Mouse (Mus musculus): ENCODE data around the gene Pank1.
A peak's percentile ranks its signal among the peaks of the same experiment; 100 is the strongest.

Pank1 gene

DNA sequence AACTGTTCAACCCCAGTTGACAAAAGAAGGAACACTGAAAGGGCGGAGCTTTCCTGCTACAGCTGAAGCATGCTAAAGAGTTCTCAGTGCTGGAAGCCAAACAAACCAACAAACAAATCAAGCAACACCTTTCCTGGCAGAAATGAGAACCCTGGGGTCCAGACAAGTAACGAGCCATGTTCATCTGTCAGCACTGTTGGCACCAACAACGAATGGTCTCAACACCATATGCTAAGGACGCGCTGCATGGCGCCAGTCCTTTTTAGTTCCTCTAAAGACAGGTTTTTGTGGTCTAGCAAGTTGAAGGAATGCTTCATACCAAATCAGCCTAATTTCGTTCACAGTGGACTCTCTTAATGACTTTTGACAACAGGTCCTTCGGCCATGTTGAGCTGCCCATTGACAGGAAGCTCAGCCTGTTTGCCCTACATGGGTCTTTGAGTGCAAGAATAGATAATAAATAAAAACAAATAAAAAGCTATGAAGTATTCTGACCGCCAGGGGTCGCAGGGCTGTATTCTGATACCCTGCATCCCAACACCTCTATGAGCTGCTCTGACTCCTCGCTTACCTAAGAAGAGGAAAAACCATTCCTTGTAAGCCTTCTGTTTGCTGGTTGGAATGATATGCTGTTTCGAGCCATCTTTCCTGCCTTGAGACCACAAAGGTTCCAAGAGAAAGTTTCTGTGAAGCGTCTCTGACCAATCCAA is 53.2 kb downstream of the Pank1 start:
- DNase-seq (ENCODE audit: low read depth), result no peak

DNA sequence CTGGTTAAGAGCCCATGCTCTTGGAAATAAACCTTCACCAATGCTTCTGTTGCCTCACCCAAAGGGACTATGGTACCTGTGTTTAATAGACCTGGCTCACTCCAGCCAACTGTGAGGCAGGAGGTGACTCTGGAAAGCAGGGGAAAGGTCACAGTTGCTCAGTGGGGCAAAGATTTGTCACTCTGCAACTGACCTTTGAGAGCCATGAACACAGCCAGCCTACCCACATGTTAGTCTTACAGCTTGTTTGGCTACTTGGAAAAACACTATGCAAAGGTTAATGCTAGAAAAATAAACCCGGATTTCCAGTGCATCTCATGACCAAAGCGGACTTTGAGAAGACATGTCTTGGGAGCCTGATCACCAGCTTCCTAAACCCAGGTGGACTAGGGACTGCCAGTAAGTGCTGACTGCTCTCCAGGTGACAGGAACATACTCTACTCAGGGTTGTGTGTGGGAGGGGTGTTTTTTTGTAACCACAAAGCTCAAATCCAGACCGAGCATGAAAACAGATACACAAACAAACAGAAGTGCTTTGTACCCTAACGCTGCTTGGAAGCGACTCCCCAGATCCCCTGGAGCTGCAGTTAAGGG is 59.6 kb downstream of the Pank1 start:
- no peak for DNase-seq (ENCODE audit: low read depth)

DNA sequence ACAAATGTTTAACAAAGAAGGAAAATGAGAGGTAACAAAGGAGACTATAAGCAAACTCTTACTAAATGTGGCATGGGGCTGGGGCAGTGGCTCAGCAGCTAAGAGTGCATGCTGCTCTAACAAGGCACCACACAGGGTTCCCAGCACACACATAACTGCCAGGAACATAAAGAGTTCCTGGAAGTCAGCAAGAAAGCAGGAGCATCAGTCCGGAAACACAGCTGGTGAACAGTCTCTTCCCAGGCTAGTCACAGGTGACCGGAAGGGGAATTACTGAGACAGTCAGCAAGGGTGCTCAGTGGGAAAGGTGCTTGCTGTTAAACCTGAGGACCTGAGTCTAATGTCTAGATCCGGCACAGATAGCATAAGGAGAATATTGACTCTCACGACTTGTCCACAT is 63.9 kb downstream of the Pank1 start:
- DNase-seq (ENCODE audit: low read depth), result no peak

DNA sequence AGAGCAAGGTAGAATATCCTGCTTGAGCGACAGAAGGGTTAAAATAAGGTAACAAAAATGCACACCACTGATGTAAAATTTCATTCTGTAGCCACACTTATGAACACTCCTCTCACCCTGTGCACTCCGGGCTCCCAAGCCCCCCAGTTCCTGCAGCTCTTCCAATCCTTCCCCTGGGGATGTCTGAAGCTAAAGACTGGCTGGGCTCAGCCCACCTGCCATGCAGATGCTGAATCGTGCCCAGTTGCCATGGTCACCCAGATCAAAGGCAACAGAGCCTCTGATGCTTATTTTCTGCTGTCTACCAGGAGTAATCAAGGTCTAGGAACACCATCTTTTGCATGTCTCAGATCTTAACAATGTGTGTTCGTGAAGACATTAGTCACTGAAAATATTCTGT is 64.6 kb downstream of the Pank1 start:
- no peak for DNase-seq (ENCODE audit: low read depth)

DNA sequence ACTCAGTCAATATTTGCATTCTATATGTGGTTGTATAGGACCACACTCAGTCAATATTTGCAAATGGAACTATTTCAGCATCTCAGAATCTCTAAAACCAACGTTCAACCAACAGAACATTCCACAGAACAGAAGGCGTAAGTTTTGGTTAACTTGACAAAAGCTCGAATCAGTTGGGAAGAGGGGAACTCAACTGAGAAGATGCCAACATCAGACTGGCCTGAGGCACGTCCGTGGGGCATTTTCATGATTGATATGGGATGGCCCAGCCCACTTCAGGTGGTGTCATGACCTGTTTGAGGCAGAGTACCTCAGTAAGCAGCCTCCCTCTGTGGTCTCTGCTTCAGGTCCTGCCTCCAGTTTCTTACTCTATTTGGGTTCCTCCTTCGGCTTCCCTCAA is 65.3 kb downstream of the Pank1 start:
- no peak for DNase-seq (ENCODE audit: low read depth)

DNA sequence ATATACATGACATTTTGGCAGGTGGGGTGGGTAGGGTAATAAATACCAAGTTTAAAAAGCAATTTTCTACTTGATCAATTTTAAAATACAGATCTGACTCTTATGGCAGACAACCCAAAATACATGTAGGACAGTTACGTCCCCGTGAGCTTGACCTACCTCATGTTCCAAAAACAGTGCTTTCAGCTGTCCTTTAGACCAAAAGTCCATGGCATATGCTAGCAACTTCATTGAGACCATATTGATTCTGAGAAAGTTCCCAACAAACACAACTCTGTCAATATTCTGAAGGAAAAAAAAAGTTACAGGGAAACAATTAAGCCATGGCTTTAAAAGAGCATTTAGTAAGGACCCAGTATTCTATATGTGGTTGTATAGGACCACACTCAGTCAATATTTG is 65.7 kb downstream of the Pank1 start:
- DNase-seq (ENCODE audit: low read depth), result no peak

DNA sequence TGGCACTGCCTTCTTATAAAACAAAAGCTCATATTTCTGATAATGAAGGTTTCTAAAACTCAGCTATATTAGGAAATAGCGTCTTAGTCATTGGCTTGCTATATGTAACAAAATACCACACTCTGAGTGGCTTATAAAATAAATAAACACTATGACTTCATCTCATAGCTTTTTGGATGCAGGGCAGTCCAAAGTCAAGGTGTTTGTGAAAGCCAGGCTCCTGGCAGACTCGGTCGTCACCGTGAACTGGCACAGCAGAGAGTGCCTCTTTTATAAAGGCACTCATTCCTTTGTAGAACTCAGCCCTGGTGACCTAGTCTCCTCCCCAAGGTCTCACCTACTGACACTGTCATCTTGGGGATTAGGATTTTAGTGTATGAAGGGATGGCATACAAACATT is 66.5 kb downstream of the Pank1 start:
- no peak for DNase-seq (ENCODE audit: low read depth)

DNA sequence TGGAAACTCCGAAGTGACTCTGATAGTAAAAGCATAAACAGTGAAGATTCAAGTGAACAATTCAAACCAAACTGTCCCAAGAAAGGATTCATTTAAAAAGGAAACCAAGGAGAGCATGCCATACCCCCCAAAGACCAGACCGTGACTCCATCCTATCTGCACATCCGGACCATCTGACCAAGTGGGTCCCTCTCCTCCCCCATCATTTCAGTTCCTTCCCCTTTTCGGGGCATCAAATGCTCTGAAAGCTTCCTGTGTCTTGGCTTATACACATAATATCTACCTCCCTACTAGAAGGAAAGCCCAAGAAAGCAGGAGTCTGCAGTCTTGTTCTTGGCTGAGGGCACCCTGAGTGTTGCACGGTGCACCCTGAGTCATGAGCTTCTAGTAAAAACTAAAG is 72.1 kb downstream of the Pank1 start:
- no peak for DNase-seq (ENCODE audit: low read depth)

DNA sequence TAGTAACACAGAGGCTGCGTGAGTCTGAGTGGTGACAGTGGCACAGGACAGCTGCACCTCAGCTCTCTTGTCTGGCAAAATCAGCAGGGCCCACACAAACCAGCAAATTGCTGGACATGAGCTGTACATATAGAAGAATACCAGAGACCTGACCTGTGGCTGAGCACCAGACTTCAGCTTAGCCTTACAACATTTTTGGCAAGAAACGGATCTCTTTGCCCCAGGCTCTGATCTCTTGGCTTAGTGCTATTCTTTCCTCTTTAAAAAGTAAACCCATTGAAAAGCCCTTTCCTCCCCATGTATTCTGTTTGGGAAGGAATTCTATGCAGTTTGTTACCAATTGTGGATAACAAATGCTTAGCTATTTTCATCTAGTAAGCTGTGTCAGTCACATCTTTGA is 74.2 kb downstream of the Pank1 start:
- DNase-seq (ENCODE audit: low read depth), result no peak

DNA sequence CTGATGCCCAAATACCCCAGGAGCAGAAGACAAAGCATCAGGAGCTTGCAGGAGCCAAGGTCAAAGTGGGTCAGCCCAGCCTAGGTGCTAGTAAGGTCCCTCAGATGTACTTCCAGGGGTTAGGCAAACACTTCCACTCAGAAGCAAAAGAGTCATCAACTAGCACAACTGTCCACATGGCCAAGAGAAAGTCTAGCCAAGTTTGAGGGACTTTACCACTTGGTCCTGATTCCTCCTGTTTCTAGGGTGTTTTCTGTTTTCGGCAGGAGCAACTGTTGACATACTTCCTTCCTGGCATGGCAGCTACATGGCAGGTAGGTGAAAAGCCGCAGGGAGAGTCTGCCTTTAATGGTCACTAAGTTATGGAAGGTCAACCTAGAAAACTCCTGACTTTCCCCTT is 74.7 kb downstream of the Pank1 start:
- DNase-seq (ENCODE audit: low read depth), result no peak

DNA sequence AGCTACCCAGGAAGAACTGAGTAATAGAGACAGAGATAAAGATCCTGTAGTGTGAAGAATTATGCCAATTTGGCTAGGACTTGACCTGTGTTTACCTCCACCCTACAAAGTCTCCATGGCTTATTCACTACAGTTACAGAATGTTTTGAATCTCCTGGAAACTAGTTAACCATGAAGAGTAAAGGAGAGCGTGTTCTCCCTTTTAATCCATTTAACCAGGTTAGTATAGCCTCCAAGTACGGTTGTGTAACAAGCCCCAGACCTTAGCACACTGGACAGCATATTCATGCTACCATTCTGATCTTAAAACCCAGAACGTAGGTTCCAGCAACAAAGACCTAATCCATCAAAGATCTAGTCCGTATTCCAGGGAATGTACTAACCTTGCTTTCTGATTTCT is 75.9 kb downstream of the Pank1 start:
- no peak for DNase-seq (ENCODE audit: low read depth)

DNA sequence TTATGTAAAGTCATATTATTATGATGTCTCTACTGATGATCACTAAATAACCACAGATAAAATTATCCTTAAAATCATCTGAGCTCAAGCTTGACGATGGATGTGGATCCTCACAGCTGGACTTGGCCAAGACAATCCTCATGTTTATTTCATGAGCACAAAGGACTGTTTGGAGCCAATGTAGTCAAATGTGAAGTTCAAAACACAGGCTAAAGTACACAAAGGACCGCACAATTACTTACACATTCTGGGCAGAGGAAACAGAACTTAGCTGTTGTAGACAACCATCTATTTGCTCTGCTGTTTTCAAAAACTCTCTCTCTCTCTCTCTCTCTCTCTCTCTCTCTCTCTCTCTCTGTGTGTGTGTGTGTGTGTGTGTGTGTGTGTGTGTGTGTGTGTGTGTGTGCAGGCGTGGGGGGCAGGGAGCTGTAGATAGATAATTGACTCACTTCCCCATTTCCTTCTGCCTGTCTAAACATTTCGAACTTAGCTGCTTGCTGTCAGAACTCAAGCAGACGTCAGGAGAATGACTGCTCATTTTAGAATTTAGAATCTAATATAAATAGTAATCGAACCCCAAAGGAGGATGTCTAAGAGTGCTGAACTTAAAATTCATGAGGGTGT is 79.5 kb downstream of the Pank1 start:
- no peak for DNase-seq (ENCODE audit: low read depth)

DNA sequence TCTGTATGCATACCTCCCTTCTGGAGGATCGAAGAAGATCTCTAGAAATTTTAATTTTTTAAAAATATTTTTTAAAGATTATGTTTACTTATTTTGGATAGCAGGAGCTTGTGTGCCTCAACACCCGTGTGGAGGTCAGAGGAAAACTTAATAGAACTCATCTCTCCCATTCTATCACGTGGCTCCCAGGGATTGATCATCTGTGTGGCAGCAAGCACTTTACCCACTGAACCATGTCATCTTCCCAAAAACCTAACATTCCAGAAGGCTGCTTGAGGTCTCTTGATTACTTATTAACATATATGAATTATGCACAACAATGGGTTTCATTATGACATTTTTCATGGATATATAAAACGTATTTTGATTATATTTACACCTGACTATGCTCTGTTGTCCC is 82.9 kb downstream of the Pank1 start:
- DNase-seq (ENCODE audit: low read depth), result no peak

DNA sequence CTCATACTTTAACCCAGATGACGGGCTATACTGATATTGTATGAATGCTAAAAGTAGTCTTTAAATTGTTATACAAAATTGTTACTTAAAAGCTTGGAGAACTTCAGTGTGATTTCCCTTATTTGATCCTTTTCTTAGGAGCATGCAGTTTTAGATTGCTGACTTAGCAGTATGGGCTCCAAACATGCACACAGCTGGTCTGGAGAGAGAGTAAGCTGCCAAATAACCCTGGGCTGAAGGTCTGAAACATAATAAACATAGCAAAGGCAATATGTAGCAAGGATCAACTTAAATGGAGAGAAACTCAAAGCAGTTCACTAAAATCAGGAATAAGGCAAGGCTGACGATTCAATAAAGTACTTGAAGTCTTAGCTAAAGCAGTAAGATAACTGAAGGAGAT is 96.8 kb downstream of the Pank1 start:
- DNase-seq (ENCODE audit: low read depth), result no peak

DNA sequence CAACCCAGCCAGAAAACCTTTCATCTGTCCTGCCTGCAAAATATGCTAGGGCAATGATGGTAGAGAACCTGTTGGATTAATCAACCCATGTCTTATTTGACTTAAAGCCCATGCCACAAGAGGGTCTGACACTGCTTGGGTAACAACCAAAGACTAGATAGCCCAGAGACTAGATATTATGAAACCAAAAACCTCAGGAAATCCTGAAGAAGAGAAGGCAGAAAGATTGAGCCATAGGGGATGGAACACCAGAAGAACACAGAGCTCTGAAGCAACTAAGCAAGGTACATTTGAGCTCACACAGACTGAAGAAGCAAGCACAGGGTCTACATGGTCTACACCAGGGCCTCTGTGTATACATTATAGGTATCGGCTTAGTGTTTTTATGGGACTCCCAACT is 100.3 kb downstream of the Pank1 start:
- no peak for DNase-seq (ENCODE audit: low read depth)

DNA sequence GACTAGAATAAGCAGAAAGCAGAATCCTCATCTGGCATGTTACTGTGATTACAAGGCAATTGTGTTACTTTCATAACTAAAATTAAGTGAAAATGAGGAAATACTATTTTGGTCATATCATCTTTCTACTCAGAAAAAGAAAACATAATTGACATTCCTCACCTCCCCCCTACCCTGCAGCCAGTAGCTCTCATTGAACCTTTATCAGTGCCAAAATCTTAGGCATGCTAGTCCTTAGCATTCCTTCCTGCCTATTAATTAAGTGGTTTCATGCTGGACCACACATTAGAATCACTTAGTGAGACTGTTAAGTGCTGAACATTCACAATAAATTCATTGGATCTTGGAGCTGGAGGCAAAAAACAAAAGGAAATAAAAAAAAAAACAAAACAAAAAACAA is 101.2 kb downstream of the Pank1 start:
- DNase-seq (ENCODE audit: low read depth), result no peak

DNA sequence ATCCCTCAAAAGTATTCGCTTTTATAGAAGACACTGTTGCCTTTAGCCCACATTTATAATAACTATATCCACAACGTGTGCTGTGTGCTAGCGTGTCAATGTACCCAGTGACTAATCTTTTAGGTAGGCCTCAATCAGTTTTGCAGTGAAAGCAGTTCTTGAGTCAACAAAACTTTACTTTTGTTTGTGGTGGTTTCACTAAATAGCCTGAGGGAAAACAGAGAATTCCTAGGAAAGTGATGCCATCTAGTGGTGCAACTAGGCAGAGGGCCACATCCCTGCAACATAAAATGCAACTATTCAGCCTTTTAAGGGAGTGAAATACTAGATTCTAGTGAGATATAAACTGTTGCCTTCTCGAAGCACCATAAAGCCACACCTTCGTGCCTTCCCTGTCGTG is 106.5 kb downstream of the Pank1 start:
- peak; percentile 2 for DNase-seq (ENCODE audit: low read depth)

DNA sequence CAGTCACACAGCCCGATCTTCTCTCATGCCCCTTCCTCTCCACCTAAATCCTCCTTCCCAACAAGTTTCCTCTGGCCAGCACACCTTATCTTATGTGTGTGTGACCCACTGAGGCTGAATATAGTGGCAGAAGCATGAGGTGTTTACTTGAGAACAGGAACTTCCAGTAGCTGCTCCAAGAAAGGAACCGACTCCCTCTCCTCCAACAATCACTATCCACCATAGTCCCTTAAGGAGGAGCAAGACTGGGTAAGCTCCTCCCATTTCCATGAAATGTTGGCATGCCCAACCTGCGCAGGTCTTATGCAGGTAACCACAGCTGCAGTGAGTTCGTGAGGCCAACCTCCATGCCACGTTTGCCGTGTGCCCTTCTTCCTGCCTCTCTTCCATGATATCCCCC is 108.5 kb downstream of the Pank1 start:
- no peak for DNase-seq (ENCODE audit: low read depth)

DNA sequence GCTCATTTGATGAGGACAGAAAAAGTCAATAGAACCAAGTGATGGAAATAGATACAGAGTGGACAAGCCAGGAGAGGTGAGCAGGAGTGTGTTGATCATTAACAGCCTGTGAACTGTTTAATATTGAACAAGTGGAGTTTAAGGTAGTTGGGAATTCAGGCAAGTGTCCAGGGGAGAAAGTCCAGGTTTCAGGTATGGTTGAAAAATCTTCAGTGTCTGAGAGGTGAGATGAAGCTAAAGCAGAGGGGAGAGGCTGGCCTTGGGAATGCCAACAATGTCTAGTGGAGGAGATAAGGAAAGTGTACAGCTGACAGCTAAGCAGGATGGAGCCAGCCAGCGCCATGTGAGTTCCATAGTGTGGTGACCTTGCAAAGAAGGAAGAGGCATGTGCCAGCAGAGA is 120.5 kb downstream of the Pank1 start:
- no peak for DNase-seq (ENCODE audit: low read depth)
